Mouse (Mus musculus): ENCODE results near the gene Rps6kl1.

Gene Rps6kl1

DNA sequence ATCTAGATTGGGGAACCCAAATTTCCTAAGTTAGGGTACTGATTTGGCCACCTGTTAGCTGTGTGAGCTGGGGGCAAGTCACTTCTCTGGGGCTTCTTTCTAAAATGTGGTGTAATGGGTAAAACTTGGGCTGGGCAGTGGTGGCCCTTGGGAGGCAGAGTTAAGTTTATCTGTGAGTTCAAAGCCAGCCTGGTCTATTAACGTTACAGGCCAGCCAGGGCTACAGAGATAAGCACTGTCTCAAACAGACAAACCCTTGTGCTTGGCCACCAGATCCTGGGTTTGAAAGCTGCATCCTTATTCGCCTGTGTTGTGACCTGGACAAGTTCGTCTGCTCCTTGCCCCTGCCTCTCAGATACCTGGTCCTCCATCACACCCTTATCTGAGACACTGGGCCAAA lies 59.9 kb downstream of the Rps6kl1 start:
- peaks cover 7% of the 10 kb centered on the region for H3K27me3 ChIP-seq (ENCODE audit: insufficient read depth, low read length)
- H3K9me3 ChIP-seq (ENCODE audit: low read length) = no peaks in the 10 kb centered on the region
- H3K4me3 ChIP-seq (replicated peaks; ENCODE audit: low read length) = no peak overlapping the region
- H3K4me1 ChIP-seq (replicated peaks; ENCODE audit: low read depth, low read length) = peaks cover 26% of the 10 kb centered on the region
- peaks cover 16% of the 10 kb centered on the region for H3K36me3 ChIP-seq (ENCODE audit: insufficient read depth, low read length)
- TF ChIP-seq NANOG (IDR thresholded peaks at IDR 0.05; ENCODE audit: borderline replicate concordance, low read length) (no peak), POU5F1 (IDR thresholded peaks at IDR 0.05; ENCODE audit: borderline replicate concordance, low read length) (no peak), CTCF (conservative IDR thresholded peaks at IDR 0.05; ENCODE audit: low read length) (no peak)

DNA sequence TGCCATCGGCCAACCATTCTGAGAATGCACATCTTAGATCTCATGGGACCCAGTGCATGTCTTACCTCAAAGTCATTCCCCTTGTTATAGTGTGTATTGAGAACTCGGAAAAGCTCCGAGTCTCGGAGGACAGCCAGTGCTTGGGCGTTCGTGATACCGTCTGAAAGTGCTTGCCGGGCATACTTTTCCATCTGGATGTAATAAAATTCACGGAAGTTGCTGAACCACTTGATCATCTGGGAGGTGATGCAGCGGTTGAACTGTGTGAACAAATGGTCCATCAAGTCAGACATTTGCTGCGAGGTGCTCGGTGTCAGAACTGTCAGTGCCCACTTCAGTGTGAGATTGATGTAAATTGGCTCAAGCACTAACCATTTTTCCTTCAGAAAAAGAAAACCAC lies 63.2 kb downstream of the Rps6kl1 start:
- TF ChIP-seq NANOG (IDR thresholded peaks at IDR 0.05; ENCODE audit: borderline replicate concordance, low read length) (no peak), CTCF (conservative IDR thresholded peaks at IDR 0.05; ENCODE audit: low read length) (no peak), POU5F1 (IDR thresholded peaks at IDR 0.05; ENCODE audit: borderline replicate concordance, low read length) (no peak)
- Histone ChIP-seq H3K27me3 (ENCODE audit: insufficient read depth, low read length) (no peaks in the 10 kb centered on the region), H3K4me3 (replicated peaks; ENCODE audit: low read length) (no peak overlapping the region), H3K36me3 (ENCODE audit: insufficient read depth, low read length) (peaks cover 16% of the 10 kb centered on the region), H3K4me1 (replicated peaks; ENCODE audit: low read depth, low read length) (no peaks in the 10 kb centered on the region), H3K9me3 (ENCODE audit: low read length) (no peaks in the 10 kb centered on the region)
